Mouse (Mus musculus): ENCODE results near the gene Aldh2. TPM values are rescaled to one million over a fixed set of nuclear protein-coding genes. Genes with fewer than 3 reads are reported as not detected.

Gene Aldh2
- total RNA-seq, 2 experiments from 2014 or later, result 111 to 120 TPM

GRCm38 (mm10) chr5:121574145-121574544 lies 19.5 kb downstream of the Aldh2 start:
- no peak for DNase-seq (ENCODE audit: extremely low spot score in 1 of 2, low spot score in 2 of 2)
- Histone ChIP-seq H3K27ac (no peak overlapping the region), H3K4me3 (no peak overlapping the region)
- intact Hi-C loops (cut with DNase I), result no loop called here
- no peak for TF ChIP-seq CTCF (IDR thresholded peaks at IDR 0.05)

- no peak for TF ChIP-seq CTCF (IDR thresholded peaks at IDR 0.05)
- Histone ChIP-seq H3K27ac (no peak overlapping the region), H3K4me3 (no peak overlapping the region)
- no peak for DNase-seq (ENCODE audit: extremely low spot score in 1 of 2, low spot score in 2 of 2)
- intact Hi-C loops (cut with DNase I), result no loop called here
These were observed 22.8 kb downstream of the Aldh2 start for GRCm38 (mm10) chr5:121570787-121571186.

GRCm38 (mm10) chr5:121569881-121570420 lies 23.7 kb downstream of the Aldh2 start:
- intact Hi-C loops (cut with DNase I), result no loop called here

GRCm38 (mm10) chr5:121566035-121566681 lies 27.5 kb downstream of the Aldh2 start:
- Histone ChIP-seq H3K27ac (no peak overlapping the region), H3K4me3 (no peak overlapping the region)
- no peak for DNase-seq (ENCODE audit: extremely low spot score in 1 of 2, low spot score in 2 of 2)
- intact Hi-C loops (cut with DNase I), result no loop called here
- no peak for TF ChIP-seq CTCF (IDR thresholded peaks at IDR 0.05)

More at GRCm38 (mm10) chr5:121569881-121570420, 23.7 kb downstream of the Aldh2 start:
- TF ChIP-seq CTCF (IDR thresholded peaks at IDR 0.05), result no peak
- DNase-seq (ENCODE audit: extremely low spot score in 1 of 2, low spot score in 2 of 2), result no peak
- H3K4me3 ChIP-seq, result no peak overlapping the region
- H3K27ac ChIP-seq, result no peak overlapping the region

- peak overlapping the region; percentile 16; the same call in 1 of the 2 replicates for H3K4me3 ChIP-seq
- peak; percentile 81 for DNase-seq (ENCODE audit: extremely low spot score in 1 of 2, low spot score in 2 of 2)
- H3K27ac ChIP-seq, result no peak overlapping the region
- peak; percentile 87 for TF ChIP-seq CTCF (IDR thresholded peaks at IDR 0.05)
- intact Hi-C loops (cut with DNase I), result loop anchor here (1.0 kb wide), 1 partner anchor 38 kb away; no protein-coding TSS in a partner anchor
These were observed 29.1 kb downstream of the Aldh2 start for GRCm38 (mm10) chr5:121564468-121564895.

GRCm38 (mm10) chr5:121562436-121562835 lies 31.2 kb downstream of the Aldh2 start:
- TF ChIP-seq CTCF (IDR thresholded peaks at IDR 0.05), result no peak
- intact Hi-C loops (cut with DNase I), result no loop called here
- DNase-seq (ENCODE audit: extremely low spot score in 1 of 2, low spot score in 2 of 2), result no peak
- Histone ChIP-seq H3K4me3 (no peak overlapping the region), H3K27ac (no peak overlapping the region)

GRCm38 (mm10) chr5:121549196-121549595 lies 44.4 kb downstream of the Aldh2 start:
- intact Hi-C loops (cut with DNase I), result no loop called here

GRCm38 (mm10) chr5:121547084-121547483 lies 46.5 kb downstream of the Aldh2 start:
- no peak for TF ChIP-seq CTCF (IDR thresholded peaks at IDR 0.05)
- Histone ChIP-seq H3K27ac (no peak overlapping the region), H3K4me3 (no peak overlapping the region)
- no peak for DNase-seq (ENCODE audit: extremely low spot score in 1 of 2, low spot score in 2 of 2)
- intact Hi-C loops (cut with DNase I), result loop anchor here (2.0 kb wide), 1 partner anchor 56 kb away; no protein-coding TSS in a partner anchor

More at GRCm38 (mm10) chr5:121549196-121549595, 44.4 kb downstream of the Aldh2 start:
- no peak for TF ChIP-seq CTCF (IDR thresholded peaks at IDR 0.05)
- Histone ChIP-seq H3K4me3 (no peak overlapping the region), H3K27ac (no peak overlapping the region)
- no peak for DNase-seq (ENCODE audit: extremely low spot score in 1 of 2, low spot score in 2 of 2)

GRCm38 (mm10) chr5:121546530-121546895 lies 47.1 kb downstream of the Aldh2 start:
- intact Hi-C loops (cut with DNase I), result loop anchor here (2.0 kb wide), 1 partner anchor 56 kb away; no protein-coding TSS in a partner anchor
- H3K27ac ChIP-seq, result peak overlapping the region; percentile 98

GRCm38 (mm10) chr5:121545793-121546529 lies 47.7 kb downstream of the Aldh2 start, which contains the start of gene Mapkapk5:
TSS of gene Mapkapk5 (minus strand) at chr5:121545905.
- no peak for TF ChIP-seq CTCF (IDR thresholded peaks at IDR 0.05)
- intact Hi-C loops (cut with DNase I), result loop anchor here (2.0 kb wide), 1 partner anchor 57 kb away; no protein-coding TSS in a partner anchor
- peak; percentile 98 to 99 for DNase-seq (ENCODE audit: extremely low spot score in 1 of 2, low spot score in 2 of 2)
- Histone ChIP-seq H3K4me3 (peak within 1 kb of the TSS; percentile 95), H3K27ac (peak within 1 kb of the TSS; percentile 98)

More at GRCm38 (mm10) chr5:121546530-121546895, 47.1 kb downstream of the Aldh2 start:
- peak; percentile 31 to 35 for DNase-seq (ENCODE audit: extremely low spot score in 1 of 2, low spot score in 2 of 2)
- peak overlapping the region; percentile 95 for H3K4me3 ChIP-seq
- peak; percentile 61 for TF ChIP-seq CTCF (IDR thresholded peaks at IDR 0.05)

- intact Hi-C loops (cut with DNase I), result no loop called here
- TF ChIP-seq CTCF (IDR thresholded peaks at IDR 0.05), result no peak
- peak in 1 of 2 experiments; percentile 46 for DNase-seq (ENCODE audit: extremely low spot score in 1 of 2, low spot score in 2 of 2)
- Histone ChIP-seq H3K27ac (peak within 1 kb of the TSS; percentile 98), H3K4me3 (peak within 1 kb of the TSS; percentile 95)
These were observed 48.5 kb downstream of the Aldh2 start, which contains the start of the genes Adam1a and Gm42878 for GRCm38 (mm10) chr5:121544910-121545792. TSS of gene Adam1a (minus strand) at chr5:121545482. TSS of gene Gm42878 (minus strand) at chr5:121545482.

Measured in left cerebral cortex, adult 2 months (tissue).